Mouse (Mus musculus): ENCODE results near the gene Olfr1367. TPM values are rescaled to one million over a fixed set of nuclear protein-coding genes. Genes with fewer than 3 reads are reported as not detected.

Olfr1367 gene
- not detected in 2 replicates for total RNA-seq (2015)
- not detected in 2 replicates for total RNA-seq (2017)

DNA sequence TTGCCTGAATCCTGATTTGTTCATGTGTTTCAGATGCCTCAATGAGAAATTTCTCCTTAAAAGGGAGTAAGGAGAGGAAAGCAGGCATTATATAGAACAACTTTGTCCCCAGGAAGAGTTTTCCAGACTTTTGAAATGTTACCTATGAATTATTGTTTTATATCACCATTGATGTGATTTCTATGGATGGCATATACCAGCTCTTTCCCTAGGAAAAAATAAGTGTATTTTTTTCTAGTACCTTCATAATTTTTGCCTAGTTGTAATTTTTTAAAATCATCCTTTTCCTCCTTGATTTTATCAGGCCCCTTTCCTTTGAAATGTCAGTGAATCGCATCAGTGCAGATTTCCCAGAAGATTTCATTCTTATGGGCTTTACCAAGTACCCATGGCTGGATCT, at the start of gene Olfr1367:
Olfr1367 (plus strand) TSS at position 301 of the 400 bp plus-strand sequence.
- ATAC-seq (replicated peaks; ENCODE audit: poor library complexity) = no peak

GRCm38 (mm10) chr13:21298557-21298956, 48.2 kb upstream of the Olfr1367 start:
- ATAC-seq (replicated peaks; ENCODE audit: poor library complexity) = no peak

DNA sequence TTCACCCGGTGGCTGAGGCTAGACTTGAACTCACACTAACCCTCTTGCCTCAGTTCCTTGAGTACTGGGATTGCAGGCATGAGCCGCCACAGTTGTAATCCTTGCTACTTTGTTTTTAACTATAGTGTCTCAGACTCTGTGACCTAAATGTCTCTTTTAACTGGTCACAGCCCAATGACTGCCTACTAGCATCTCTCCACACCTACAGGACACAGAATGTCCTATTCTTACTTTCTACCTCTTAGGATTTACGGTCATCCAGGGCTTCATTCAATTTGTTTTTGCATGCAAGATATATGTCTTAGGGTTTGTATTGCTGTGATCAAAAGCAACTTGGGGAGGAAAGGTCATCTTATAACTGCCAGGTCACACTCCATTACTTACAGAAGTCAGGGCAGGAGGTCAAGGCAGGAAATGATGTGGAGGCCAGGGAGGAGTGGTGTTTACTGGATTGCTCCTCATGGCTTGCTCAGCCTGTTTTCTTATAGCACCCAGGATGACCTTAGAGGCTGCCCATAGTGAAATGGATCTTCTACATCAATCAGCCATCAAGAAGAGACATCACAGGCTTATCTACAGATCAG, 42.1 kb upstream of the Olfr1367 start:
- no peak for ATAC-seq (replicated peaks; ENCODE audit: poor library complexity)

DNA sequence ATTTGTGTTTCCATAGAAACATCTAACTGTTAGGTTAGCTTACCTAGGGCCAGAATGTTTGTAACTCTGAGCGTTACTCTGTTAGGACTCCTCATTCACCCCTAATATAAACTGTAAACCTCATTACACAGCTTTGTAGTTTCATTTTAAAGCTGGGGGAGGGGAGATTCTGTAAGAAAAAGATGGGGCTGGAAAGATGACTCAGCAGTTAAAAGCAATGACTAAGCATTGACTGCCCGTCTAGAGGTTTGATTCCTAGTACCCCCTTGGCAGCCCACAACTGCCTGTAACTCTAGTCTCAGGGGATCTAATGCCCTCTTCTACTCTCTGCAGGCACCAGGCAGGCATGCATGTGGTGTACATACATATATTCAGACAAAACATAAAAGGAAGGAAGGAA, 36.9 kb upstream of the Olfr1367 start:
- ATAC-seq (replicated peaks; ENCODE audit: poor library complexity) = no peak

DNA sequence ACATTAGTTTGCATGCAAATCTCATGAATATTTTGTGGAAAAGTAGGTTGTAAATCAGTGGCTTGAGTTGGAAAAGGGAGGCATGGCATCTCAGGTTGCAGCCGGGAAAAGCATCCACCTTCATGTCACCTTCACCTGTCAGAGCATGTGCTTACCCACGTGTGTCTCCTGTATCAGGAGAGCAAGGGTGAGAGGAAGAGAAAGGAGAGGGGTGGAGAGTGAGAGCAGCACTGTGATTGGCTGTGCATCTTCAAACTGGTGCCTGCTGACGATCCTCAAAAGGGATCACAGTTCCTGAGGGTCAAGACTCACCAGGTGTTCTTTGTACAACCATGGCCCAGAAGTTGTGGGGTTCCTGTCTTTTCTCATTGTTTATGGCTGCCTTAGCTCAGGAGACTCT, 34.8 kb upstream of the Olfr1367 start, which contains the start of gene Gpx6:
Gpx6 (plus strand) TSS at position 200 of the 400 bp plus-strand sequence.
- no peak for ATAC-seq (replicated peaks; ENCODE audit: poor library complexity)

GRCm38 (mm10) chr13:21312854-21313253, 33.9 kb upstream of the Olfr1367 start:
- ATAC-seq (replicated peaks; ENCODE audit: poor library complexity) = no peak

DNA sequence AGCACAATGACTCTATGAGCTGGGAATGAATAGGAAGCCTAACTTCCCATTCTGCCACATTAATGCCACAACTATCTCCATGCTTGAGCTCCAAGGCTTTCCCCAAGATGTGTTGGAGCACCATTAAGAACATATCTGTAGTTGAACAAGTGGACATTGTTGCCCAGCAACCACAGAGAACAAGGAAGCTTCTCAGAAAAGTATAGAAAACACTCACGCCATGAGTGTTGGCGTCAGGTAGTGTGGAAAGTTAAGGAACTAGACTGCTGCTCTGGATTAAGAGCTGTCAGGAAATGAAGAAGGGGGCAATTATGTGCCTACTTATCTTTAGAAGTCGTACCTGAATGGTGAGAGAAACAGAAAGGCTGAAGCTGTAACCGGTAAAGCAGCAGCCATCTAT, 32.8 kb upstream of the Olfr1367 start:
- ATAC-seq (replicated peaks; ENCODE audit: poor library complexity) = no peak

DNA sequence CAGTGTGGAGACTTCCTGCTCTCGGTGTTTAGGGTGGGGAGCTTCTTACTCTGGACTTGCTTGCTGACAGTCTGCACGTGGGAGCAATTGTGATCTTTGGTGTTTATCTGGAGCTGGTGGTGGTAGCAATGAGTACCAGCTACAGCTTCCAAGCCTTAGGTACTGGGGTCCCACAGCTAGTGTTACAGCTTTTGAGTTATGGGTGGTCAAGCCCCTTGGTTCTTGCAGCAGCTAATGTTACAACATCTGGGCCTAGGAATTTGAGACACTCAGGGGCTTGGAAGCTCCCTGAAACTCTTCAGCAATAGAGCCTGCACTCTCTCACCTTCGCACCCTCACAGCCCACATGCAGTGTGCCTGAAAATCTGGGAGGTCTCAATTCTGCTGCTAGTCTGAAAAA, 26.4 kb upstream of the Olfr1367 start:
- no peak for ATAC-seq (replicated peaks; ENCODE audit: poor library complexity)

DNA sequence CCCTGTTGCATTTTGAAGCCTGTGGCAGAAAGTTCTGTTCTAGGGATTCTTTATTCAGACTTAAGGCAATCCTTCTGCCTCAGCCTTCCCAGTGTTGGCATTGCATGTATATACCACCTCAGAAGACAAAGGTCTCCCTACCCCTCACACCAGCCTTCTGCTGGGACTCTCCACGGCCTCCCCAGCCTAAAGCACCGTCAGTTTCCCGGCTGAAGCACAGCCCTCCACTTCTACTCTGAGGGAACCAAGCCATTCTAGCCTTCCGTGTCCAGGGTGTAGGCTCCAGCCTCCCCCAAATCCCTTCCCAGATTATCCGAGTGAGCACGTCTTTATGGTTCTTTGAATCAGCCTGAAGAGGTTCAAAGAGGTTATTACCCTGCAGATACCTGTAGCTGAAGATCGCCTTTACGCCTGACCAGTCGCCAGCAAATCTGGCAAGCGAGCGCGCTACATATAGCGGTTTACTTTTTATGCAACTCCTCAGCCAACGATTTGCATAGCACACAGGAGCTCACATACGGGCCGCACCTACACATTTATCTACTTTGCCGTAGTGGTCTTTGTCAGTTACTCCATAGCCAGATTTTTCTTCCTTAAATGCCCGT, 24.7 kb upstream of the Olfr1367 start:
- no peak for ATAC-seq (replicated peaks; ENCODE audit: poor library complexity)

GRCm38 (mm10) chr13:21322509-21323375, 24.0 kb upstream of the Olfr1367 start:
- ATAC-seq (replicated peaks; ENCODE audit: poor library complexity) = no peak

- ATAC-seq (replicated peaks; ENCODE audit: poor library complexity) = peak; percentile 30; the same call in 1 of the 2 replicates
Observed at GRCm38 (mm10) chr13:21323405-21323804, 23.3 kb upstream of the Olfr1367 start.

DNA sequence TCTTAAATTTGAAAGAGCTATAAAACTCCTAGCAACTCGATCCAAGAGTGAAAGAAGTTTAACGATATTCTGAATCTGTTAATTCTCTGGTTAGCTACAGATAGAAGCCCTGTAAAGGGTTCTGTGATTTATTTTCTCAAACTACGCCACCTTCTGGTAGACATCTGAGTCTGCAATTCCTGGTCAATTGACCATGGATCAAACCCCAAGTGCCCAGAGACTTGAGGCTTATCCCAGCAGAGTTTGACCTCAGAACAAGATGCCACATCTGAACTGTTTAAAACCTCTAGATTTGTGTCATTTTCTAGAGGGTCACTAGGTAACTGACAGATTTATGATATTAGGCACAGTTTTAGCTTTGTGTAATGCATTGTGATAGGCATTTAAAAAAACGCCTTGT, 20.5 kb upstream of the Olfr1367 start:
- peak; percentile 56 for ATAC-seq (replicated peaks; ENCODE audit: poor library complexity)

DNA sequence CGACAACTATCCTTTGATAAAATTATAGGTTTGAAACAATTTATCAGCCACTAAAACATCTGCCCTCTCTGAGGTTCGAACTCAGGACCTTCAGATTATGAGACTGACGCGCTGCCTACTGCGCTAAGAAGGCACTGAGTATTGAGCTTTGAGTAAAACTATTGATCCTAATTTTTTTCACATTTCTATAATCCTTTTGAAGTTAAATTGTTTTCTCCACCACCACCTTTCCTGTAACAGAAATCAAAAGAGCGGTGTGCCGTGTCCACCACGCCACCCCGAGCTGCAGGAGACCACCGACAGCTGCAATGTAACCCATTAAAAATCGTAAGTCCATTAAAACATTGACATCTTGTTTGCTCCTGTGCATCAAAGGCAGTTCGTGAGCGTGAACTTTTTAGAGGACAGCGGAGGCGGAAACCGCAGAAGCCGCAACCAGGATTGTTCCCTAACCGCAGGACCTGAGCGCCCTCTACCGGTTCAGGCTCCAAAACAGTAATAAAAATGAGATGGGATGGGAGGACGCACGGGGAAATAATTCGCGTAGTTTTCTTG, 20.0 kb upstream of the Olfr1367 start:
- peak; percentile 74 for ATAC-seq (replicated peaks; ENCODE audit: poor library complexity)

DNA sequence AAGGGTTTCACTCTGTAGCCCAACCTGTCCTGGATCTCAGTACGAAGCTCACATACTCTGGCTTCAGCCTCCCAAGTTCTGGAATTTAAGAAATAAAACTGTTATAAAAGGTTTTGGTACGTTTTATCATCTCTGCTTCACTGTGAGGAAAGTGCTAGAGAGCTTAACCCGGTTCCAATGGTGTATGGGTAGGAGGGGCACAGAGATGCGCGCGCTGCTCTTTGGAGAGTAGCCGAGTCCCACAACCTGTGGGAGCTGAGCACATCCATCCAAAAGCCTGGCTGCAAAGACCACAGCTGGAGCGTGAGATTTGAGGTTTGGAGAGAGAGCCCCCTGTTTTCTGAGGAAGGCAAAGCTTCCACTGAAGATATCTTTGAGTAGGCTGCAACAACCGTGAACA, 19.3 kb upstream of the Olfr1367 start:
- ATAC-seq (replicated peaks; ENCODE audit: poor library complexity) = no peak

DNA sequence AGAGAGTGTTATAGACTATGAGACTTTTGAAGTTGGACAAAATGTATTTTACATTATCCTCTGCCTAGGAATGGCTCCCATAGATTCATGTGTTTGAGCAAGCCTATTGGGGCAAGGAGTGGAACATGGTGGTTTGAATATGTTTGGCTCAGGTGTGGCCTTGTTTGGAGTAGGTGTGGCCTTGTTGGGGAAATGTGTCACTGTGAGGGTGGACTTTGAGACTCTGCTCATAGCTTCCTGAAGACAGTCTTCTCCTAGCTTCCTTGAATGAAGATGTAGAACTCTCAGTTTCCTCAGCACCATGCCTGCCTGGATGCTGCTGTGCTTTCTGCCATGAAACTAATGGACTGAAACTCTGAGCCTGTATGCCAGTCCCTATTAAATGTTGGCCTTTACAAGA, 3.9 kb downstream of the Olfr1367 start:
- ATAC-seq (replicated peaks; ENCODE audit: poor library complexity) = no peak

- peak; percentile 100 for ATAC-seq (replicated peaks; ENCODE audit: poor library complexity)
Observed at GRCm38 (mm10) chr13:21362621-21363248, 16.0 kb downstream of the Olfr1367 start, which contains the start of gene Zscan12. Gene Zscan12, plus strand, starts transcription at chr13:21362820.

DNA sequence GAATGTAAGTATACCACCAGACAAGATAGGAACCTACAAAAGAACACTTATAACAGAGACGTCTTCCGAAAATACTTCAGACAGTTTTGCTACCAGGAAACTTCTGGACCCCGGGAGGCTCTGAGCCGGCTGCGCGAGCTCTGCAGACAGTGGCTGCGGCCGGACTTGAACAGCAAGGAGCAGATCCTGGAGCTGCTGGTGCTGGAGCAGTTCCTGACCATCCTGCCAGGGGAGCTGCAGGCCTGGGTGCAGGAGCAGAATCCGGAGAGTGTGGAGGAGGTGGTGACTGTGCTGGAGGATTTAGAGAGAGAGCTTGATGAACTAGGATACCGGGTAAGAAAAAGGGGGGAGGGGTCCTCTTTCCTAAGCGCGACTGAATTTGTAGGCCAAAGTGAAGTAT, 17.0 kb downstream of the Olfr1367 start:
- no peak for ATAC-seq (replicated peaks; ENCODE audit: poor library complexity)

DNA sequence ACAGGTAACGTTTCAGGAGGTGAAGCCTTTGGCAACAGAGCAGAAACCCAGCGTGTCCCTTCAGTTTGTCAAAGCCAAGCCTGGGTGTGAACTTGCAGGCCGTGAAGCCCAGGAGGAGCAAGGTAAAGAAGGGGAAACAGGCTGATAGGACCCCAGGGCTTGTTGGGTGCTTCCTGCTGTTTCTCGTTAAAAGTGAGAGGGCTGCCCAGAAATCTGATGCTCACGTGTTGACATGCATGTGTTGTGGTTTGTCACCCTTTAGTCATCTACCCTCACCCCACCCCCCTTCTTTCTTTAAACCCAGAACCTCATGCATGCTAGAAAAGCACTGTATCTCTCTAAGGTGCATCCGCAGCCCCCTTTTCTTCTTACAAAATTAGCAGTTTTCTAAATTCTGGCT, 19.9 kb downstream of the Olfr1367 start:
- no peak for ATAC-seq (replicated peaks; ENCODE audit: poor library complexity)

GRCm38 (mm10) chr13:21372700-21373099, 26.0 kb downstream of the Olfr1367 start:
- no peak for ATAC-seq (replicated peaks; ENCODE audit: poor library complexity)

GRCm38 (mm10) chr13:21377773-21378172, 31.1 kb downstream of the Olfr1367 start:
- ATAC-seq (replicated peaks; ENCODE audit: poor library complexity) = no peak

- ATAC-seq (replicated peaks; ENCODE audit: poor library complexity) = no peak
Observed at GRCm38 (mm10) chr13:21395211-21395610, 48.5 kb downstream of the Olfr1367 start.
